Mouse (Mus musculus) kidney, adult 11 months (tissue): Measurements from ENCODE around the gene Pdp2.

ENCODE experiments used
- DNase-seq: peaks from one replicate; pipeline ENCODE4 v3.0.0; 2022

The Pdp2 gene

DNA sequence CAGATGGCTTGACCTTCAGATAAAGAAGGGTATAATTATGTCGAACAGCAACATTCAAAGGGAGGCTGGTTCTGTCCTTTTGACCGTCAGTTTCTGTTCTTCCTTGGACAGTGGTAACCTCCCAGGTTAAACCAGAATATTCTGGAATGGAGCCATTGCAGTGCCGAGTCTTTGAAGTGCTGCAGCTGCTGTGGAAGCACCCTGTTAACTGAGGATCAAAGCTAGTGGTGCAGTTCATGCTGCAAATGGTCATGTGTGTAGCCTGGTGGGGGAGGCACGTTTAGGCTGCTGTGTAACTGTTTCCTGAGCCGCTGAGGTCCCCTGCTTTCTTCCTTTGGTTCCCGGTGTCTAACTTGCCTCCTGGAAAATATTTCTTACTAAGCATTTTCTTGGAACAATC is 7.2 kb downstream of the Pdp2 start:
- peak; percentile 88 for DNase-seq

DNA sequence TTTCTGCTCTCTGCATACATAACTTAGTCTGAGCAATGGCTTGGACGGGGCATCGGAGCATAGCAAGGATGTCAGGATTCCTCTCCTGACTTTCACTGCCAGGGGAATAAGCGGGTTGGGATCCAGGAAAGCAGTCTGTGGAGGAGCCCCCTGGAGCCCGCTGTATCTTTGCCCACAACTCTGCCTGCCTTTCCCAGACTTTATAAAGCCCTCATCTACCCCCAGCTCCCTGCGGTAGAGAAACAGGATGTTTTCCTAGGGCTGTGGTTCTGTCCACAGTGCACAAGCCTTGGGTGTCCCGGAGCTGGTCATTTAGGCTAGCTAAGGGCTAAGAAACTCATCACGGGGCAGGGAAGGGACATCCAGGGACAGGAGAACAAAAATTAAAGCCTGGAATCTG is 10.1 kb downstream of the Pdp2 start:
- no peak for DNase-seq

DNA sequence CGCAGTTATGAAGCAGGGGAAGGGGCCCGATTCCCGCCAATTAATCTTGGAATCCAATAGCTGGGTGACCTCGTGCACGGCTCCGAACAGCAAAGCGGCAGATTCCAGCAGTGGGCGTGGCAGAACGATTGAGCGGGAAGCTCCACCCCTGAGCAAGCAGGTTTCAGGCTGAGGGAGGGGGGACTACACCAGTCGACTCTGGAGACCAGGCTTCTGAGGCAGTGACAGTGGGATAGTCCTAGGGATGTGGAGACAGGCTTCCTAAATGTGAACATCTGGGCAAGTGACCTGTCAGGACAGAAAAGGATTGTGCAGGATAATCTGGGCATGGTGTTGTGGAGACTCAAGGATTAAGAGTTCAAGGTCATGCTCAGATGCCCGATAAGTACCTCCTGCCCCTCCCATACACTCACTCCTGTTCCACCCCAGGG is 10.7 kb downstream of the Pdp2 start:
- DNase-seq, result peak; percentile 56

DNA sequence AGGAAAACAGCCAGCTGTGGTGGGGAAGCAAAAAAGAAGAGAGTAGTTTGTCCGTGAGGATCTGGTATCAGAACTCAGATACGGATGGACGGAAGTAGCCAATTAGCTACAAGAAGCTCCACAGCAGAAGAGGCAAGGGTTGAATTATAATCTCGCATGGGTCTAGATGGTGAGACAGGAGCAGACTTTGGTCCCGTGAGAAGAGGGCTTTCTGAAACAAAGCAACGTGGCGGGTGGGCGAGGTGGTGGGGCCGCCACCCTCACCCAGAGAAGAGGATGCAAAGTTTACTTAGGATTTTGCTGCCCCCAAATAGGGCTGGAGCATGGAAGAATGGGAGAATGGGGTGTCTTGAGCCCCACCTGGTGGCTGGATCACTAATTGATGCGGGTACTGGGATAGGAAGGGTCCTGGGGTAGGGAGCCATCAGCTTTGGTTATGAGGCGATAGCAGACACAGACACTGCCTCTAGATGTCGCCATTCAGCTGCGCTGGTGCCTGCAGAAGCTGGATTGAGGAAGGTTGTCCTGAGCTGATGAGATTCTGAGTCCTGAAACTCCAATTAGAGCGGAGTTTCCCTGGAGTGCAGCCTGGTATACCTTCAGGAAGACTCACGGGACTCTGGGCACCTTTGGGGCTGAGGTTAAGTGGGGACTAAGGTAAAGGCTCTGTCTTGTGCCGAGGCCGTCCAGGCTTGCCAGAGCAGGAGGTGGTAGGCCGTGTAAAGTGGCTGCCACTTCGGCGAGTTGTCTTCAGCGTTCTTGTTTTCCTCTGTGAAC is 11.4 kb downstream of the Pdp2 start:
- peak; percentile 91 for DNase-seq

DNA sequence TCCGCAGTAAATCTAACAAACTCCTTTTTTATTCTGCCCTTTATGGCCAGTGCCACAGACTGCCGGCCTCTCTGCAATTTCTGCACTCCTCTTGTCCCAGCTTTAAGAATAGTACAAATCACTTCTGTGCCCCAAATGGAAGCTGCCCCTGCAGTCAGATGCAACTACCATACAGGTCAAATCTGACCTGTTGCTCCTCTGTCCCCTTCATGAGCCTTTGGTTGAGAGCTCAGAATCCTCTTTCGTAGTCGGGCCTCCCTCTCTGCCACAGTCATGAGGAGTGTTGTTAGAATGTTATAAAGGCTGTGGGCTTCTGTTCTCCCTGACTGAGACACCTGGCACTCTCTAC is 12.0 kb downstream of the Pdp2 start:
- DNase-seq, result no peak

DNA sequence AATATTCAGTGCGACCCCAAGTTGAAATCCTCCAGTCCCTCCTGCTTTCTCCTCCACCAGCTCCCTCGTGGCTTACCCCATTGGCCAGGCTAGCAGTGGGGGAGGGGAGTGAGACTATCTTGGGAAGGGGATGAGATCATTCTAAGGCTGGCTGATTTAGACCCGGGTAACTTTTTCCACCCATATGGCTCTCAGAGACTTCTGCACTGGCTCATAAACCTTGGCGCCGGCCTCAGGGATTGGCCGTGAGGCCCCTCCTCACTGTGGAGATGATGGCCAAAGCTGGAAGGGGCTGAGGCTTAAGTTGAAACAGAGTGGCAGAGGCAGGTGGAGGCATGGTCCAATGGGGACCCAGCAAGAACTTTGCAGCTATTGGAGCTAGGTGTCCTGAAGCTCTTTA is 15.1 kb downstream of the Pdp2 start:
- DNase-seq, result no peak

DNA sequence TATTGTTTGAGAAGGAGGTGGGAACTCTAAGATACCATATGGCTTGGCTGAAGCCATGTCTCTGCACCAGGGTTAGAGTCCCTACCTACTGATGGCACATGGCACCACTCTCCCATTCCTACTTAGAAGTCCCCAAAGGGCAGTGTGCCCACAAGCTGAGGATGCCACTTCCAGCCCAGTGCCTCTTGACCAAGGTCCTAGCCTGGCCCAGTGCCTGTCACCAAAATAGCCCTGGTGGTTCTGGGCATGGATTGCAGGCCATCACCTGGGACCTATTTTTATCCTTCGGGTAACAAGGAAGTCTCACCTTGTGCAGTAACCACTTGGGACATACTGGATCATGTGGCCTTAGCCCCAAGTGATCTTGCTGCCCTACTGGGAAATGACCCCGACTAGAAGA is 16.7 kb downstream of the Pdp2 start:
- no peak for DNase-seq

DNA sequence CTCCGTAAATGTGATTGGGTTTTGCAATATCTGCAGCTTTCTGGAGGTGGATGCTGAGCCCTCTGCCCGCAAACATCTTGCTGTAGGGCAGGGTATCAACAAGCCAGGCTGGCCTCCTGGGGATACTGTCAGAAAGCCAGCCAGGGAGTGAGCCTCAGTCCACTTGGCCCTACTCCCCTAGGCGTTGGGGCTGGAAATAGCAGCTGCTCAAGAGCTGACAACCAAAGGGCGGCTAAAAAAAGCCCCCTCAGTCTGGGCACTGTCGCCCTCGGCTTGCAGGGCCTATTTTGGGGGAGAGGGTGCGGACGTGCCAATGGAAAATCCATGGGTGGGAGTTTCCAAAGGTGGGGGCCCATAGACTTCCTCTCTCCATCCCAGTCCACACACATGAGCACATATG is 18.0 kb downstream of the Pdp2 start:
- no peak for DNase-seq

DNA sequence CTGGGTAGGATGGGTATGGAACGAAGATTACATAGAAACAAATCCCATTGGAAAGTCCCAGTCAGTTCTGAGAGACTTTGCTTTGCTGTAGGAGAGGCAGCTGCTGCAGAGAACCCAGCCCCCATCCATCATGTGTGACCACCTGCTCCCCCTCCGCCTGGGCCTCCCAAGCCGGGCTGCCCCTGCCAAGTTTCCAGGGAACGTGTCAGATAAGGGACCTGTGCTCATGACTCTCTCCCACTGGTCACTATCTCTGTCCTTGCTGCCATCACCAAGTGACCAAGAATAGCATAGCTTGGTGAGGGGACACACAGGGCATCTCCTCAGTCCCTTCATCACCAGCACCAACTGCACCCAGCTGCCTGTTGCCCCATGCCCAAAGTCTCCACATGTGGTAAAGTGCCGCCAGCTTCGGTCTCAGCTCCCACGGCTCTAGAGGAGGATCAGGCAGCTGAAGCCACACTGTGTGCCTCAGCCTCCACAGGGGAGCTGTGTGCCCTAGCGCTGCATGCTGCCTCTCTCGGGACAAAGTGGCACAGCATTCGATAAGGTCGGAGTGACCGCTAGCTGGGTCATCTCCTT is 19.0 kb downstream of the Pdp2 start:
- no peak for DNase-seq

DNA sequence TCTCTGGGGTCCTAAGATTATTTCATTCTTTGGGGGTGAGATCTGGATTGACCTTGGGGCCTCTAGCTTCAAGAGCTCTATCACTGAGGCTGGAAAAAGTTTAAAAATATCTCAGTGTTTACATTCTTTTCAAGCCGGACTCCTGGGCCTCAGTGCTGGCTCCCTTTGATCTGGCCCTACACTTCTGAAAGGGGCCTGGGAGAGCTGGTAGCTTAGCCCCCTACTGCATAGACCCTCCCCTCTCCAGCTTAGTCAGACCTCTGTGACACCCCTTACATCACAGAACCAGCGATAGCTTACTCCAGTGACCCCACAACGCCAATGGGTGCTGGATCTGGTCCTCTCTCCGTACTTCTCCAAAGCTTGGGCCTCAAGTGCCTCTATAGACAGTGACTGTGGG is 20.4 kb downstream of the Pdp2 start:
- no peak for DNase-seq

DNA sequence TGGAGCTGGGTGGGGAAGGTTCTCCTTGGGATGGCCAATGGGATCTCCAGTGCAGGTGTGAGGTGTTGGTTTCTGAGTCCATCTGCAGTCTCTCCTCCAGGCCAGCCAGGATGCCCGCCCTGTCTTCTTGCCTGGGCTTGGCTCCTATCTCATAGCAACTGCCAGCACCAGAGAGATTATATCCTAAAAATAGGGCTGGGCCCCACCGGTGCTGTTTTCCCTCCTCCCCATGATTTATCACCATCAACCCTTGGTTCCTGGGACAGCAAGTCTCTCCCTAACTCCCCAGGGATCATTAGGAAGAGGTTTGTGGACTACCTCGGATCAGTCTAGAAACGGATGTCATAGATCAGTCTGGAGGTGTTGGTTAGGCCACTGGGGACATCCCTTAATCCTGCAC is 21.9 kb downstream of the Pdp2 start:
- DNase-seq, result no peak

DNA sequence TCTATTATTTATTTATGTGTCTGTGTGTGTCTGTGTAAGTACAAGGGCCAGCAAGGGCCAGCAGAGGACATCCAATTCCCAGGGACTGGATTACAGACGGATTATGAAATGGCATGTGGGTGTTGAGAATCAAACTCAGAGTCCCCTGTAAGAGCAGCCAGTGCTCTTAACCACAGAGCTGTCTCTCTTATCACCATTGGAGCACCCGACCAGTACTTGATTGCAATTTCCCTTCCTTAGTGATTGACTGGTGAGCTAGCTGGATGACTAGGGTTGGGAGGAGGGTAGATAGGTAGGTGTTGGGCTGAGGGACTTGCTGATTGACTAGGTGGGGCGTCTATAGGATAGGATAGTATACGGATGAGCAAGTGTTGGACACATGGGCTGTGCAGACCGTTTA is 29.5 kb downstream of the Pdp2 start:
- DNase-seq, result no peak

DNA sequence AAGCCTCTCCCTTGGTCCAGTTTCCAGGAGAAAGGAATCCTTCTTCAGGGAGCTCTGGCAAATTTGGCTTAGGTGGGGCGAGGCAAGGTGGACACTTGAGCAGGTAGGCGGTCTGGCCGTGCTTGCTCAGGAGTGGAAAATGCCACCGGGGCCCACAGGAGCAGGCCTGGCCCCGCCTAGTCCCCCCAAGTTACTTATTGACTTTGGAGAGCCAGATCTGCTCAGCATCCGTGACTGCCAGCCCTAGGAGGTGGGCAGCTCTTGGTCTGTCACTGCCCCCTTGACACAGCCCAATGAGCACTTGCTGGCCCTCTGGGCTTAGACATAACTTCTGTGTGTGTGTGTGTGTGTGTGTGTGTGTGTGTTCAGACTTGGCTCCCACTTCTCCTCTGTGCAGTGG is 32.9 kb downstream of the Pdp2 start, which contains the start of gene Cdh16:
Gene Cdh16 (minus strand): TSS at position 236 of the 400 bp plus-strand sequence.
- peak; percentile 98 for DNase-seq

DNA sequence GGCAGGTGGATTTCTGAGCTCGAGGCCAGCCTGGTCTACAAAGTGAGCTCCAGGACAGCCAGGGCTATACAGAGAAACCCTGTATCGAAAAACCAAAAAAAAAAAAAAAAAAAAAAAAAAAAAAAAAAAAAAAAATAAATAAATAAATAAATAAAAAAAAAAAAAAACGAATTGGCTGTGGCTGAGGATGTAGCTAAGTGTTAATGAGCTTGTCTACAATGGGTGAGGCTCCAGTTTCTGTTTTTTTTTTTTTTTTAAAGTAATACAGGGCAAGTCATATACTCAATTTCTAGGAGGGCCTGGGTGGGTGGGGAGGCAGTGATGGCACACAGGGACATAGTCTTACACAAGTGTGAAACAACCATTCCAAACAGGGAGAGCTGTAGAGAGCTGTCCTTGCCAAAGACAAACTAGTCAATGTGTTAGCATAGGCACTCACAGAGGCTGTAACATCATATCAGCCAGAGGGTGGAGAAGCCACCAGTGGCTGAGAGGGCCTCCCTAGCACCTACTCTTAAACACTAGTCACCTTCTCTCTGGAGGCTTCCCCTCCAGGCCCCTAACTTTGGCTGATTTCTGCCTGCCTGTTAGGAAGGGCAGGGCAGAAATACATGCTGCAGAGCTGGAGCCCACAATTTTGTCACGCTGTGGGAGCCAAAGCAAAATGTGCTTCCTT is 36.0 kb downstream of the Pdp2 start:
- peak; percentile 1 for DNase-seq

DNA sequence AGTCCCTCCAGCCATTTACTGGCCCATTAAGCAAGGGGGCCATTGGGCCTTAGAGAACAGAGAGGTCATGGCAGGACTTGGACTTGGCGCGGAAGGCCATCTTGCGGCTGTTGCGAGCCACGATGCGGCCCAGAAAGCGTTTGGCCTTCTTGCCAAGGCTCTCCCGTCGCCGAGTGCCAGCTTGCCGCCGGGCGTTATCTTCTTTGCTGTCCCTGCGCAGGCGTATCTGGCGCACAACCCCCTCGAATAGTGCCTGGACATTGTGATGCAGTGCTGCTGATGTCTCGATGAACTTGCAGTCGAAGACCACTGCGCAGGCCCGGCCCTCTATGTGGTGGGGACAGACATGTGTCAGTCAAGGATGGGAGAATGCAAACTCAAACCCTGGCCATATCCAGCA is 37.2 kb downstream of the Pdp2 start:
- DNase-seq, result peak; percentile 3

DNA sequence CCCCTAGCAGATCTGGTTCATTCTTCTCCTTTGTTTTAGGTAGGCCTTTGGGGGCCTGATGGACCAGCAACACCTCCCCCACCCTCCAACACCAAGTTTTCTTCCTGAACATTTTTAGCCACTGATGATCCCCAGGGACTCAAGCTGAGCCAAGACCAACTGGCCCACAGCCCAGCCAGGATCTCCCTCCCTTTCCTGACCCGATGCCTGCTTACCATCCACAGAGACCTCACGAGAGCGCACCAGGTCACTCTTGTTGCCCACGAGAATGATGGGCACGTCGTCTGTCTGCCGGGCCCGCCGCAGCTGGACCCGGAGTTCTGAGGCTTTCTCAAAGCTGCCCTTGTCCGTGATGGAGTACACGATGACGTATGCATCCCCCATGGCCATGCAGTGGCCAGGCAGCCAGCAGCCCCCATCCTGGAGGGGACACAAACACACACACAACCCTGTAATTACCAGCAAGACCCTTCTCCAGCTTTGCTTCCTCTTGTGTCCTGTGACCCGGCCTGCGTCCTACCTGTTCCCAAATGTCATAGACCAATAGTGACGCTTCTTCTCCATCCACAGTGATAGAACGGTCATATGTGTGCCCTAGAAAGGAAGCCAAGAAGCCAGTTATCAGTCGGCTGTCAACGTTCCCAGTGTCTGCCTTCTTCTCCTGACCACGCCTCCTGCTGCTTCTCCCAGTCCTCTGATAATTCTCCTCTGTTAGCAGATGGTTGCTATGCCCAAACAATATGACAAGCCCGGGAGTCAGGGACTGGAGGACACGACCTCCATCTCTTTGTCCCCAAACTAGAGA is 38.3 kb downstream of the Pdp2 start:
- DNase-seq, result peak; percentile 70

DNA sequence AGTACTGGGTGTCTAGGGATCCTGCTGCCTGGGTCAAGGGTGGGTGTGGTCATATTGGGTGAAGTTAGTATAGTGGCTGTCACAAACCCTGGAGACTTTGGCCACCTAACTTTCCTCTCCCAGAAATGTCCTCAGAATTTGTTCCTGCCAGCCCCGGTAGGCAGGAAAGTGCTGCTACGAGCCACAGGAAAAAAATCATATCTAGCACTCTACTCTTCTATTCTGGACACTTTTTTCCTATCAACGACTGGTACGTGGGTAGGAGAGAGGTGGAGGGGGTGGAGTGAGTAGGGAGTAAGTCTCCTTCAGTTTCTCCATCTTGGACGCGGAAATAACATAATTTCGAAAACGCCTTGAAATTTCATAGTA is 38.8 kb downstream of the Pdp2 start:
- no peak for DNase-seq

DNA sequence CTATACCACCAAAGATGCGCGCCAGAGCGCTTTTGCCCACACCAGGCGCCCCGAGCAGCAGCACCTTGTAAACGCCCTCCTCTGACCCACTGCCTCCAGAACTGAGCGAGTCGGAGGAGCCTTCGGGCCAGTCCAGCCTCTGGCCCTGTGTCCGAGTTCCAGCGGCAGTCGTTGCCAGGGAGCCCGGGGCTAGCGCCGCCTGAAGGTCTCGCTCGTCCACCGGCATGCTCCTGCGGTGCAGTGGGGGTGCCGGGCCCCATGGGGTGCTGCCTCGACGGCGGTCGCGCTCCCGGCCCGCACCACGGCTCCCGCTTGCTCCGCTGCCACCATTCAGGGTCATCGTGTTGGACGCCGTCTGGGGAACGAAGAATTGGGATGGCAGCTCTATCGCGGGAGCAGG is 39.3 kb downstream of the Pdp2 start:
- peak; percentile 21 for DNase-seq

DNA sequence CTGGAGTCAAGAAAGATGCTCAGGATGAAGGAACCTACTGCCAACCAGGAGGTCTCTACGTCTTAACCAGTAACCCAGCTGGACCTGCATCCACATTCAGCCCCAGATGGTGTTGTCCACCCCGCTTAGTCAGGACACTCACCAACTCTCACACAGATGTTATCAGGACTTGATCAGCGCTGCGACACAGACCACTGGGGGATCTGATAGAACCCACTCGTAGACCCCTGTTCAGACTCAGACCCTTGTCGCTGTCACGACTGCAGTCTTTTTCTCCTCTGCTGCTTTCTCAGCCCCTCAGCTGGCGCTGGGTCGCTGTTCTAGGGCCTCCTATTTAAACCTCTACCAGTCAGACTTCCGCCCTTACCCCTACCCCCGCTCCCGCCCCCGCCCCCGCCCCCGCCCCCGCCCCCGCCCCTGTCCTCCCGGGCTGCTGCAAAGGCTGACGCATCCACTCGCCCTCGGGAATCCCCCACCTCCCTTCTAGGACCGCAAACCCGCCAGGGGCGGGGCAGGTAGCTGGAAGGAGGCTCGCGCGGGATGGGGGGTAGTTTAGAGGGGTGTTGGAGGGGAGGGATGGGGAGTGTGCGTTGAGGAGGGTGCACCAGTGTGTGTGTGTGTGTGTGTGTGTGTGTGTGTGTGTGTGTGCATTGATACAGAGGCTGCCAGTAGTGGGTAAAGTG is 39.9 kb downstream of the Pdp2 start, which contains the start of gene Rrad:
Gene Rrad (minus strand): TSS at position 347 of the 683 bp plus-strand sequence.
- DNase-seq, result peak; percentile 32

DNA sequence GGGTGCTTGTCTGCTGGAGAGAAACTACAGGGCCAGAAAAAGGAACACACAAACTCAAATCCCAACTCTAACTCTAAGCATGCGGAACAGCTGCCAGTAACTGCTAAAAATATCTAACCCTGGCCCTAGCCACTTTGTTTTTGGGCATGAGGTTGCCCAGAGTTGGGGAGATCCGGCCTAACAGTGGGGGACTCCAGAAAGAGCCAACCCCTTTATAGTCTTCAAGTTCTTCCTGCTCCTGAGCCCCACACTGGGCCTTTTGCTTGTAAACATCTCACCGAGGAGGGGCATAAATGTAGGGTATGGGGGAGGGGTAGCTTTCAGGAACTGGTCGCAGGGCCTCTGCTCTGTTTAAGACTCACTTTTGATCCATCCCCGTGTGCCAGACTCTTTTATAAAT is 40.7 kb downstream of the Pdp2 start:
- peak; percentile 27 for DNase-seq

DNA sequence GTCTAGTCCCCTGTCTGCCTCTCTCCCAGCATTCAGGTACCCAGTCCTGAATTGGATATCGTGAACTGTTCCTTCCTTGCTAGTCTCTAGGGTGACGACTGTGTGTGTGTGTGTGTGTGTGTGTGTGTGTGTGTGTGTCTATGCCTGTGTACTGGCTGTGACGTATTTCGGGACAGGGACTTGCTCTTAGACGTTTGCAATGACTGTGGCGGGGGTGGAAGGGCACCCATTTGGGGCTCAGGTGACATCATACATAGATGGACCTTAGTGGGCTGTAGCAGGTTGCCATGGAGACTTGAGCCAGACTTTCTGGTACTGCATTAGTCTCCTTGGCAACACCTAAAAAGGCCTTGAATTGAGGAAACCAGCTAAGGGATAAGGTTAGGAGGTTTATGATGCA is 41.2 kb downstream of the Pdp2 start:
- no peak for DNase-seq

DNA sequence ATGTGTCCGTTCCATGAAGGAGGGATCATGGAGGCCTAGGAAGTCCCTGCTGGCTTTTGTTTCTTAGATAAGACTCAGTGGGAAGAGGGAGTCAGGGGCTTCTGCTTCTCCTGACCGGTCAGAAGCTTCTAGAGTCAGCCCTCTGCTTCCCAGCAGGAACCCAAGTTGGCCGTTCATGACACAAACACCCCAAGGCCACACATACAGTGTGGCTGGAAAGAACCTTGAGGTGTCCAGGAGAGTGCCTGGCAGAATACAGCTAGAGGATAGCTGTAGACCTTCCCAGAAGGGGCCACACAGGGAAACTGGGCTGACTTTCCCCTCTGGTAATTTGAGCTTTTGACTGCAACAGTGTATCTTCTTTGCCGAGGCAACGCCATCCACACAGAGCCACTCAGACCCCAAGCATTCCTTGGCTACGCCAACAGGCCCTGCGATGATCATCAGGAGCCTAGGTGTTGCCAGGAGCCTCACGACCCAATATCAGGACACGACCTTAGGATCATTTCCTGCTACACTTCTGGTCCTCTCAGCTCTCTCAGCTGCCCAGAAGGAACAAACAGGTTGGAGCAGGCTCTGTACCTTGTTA is 42.0 kb downstream of the Pdp2 start:
- DNase-seq, result no peak
